Mouse (Mus musculus) cerebellum, postnatal 4 days (tissue): ENCODE results near the gene Slc15a1.
A peak's percentile ranks its signal among the peaks of the same experiment; 100 is the strongest.

Source experiments
- DNase-seq, 2 experiments: peaks; one replicate each; pipeline ENCODE4 v3.0.0; 2022; ENCODE audit warnings: low spot score in 2 of 2, mixed read lengths in 1 of 2

Gene Slc15a1

GRCm38 (mm10) chr14:121493712-121494111, 11.3 kb downstream of the Slc15a1 start:
- DNase-seq: no peak

- no peak for DNase-seq
Measured at GRCm38 (mm10) chr14:121492328-121492727, 12.7 kb downstream of the Slc15a1 start.

- DNase-seq: no peak
Measured at GRCm38 (mm10) chr14:121485722-121486121, 19.3 kb downstream of the Slc15a1 start.

GRCm38 (mm10) chr14:121484436-121484835, 20.6 kb downstream of the Slc15a1 start:
- no peak for DNase-seq

- no peak for DNase-seq
Measured at GRCm38 (mm10) chr14:121482181-121482580, 22.9 kb downstream of the Slc15a1 start.

- no peak for DNase-seq
Measured at GRCm38 (mm10) chr14:121481591-121481990, 23.5 kb downstream of the Slc15a1 start.

- no peak for DNase-seq
Measured at GRCm38 (mm10) chr14:121479096-121479495, 26.0 kb downstream of the Slc15a1 start.

GRCm38 (mm10) chr14:121477925-121478693, 26.9 kb downstream of the Slc15a1 start:
- DNase-seq: no peak

- DNase-seq: no peak
Measured at GRCm38 (mm10) chr14:121473869-121474268, 31.2 kb downstream of the Slc15a1 start.

- peak in 1 of 2 experiments; percentile 12 for DNase-seq
Measured at GRCm38 (mm10) chr14:121471545-121472121, 33.4 kb downstream of the Slc15a1 start.

GRCm38 (mm10) chr14:121469601-121470000, 35.5 kb downstream of the Slc15a1 start:
- DNase-seq: no peak

GRCm38 (mm10) chr14:121467646-121468045, 37.4 kb downstream of the Slc15a1 start:
- DNase-seq: no peak

GRCm38 (mm10) chr14:121466501-121466900, 38.6 kb downstream of the Slc15a1 start:
- no peak for DNase-seq

- DNase-seq: no peak
Measured at GRCm38 (mm10) chr14:121464318-121464717, 40.7 kb downstream of the Slc15a1 start.

- no peak for DNase-seq
Measured at GRCm38 (mm10) chr14:121462756-121463155, 42.3 kb downstream of the Slc15a1 start.

GRCm38 (mm10) chr14:121460966-121461365, 44.1 kb downstream of the Slc15a1 start:
- no peak for DNase-seq

GRCm38 (mm10) chr14:121458521-121458920, 46.5 kb downstream of the Slc15a1 start:
- DNase-seq: no peak

GRCm38 (mm10) chr14:121457536-121457935, 47.5 kb downstream of the Slc15a1 start:
- no peak for DNase-seq

GRCm38 (mm10) chr14:121456416-121457285, 48.4 kb downstream of the Slc15a1 start:
- DNase-seq: no peak

- DNase-seq: no peak
Measured at GRCm38 (mm10) chr14:121455976-121456375, 49.1 kb downstream of the Slc15a1 start.

GRCm38 (mm10) chr14:121455527-121455926, 49.5 kb downstream of the Slc15a1 start:
- peak in 1 of 2 experiments; percentile 51 for DNase-seq

GRCm38 (mm10) chr14:121453130-121453529, 51.9 kb downstream of the Slc15a1 start:
- no peak for DNase-seq
